Mouse (Mus musculus): ENCODE measurements around the gene Mrps2. TPM values are rescaled to one million over a fixed set of nuclear protein-coding genes. Genes with fewer than 3 reads are reported as not detected.

Gene Mrps2
- total and polyA plus RNA-seq, 2 experiments from 2014 or later, result 33.0 to 39.2 TPM

DNA sequence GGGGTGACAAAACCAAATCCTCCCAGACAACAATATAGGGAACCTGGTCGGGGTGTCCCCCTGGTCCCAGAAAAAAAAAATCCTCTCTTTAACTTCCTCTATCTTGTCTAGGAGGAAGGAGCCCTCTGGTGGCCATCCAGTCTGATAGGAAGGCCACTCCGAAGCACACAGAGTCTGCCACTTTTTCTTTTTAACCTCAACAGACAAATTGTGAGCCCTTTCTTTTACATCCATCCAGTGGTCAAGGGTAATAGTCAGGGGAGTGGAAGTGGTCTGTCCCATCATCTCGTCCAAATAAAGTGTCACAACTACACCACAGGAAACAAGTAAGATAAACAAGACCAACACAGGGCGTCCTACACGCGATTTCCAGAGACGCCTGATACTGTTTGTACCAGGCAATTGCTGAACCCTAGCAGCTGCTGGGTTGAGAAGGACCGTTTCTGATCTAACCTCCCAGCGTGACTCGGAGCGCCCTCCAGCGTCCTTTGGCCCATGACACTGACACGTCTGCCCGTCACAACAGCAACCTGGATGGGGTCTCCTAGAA is 27.4 kb downstream of the Mrps2 start:
- Histone ChIP-seq H3K9me3 (ENCODE audit: low read length) (no peaks in the 10 kb centered on the region), H3K27me3 (ENCODE audit: insufficient read depth, low read length) (no peaks in the 10 kb centered on the region), H3K9ac (replicated peaks; ENCODE audit: low read length) (no peak overlapping the region), H3K4me3 (ENCODE audit: low read length) (no peak overlapping the region), H3K4me2 (ENCODE audit: low read depth, low read length) (no peak overlapping the region), H3K27ac (no peak overlapping the region), H3K36me3 (ENCODE audit: insufficient read depth, low read length) (no peaks in the 10 kb centered on the region), H3K4me1 (ENCODE audit: insufficient read depth, low read length) (no peaks in the 10 kb centered on the region)
- DNase-seq (ENCODE audit: low spot score) (peak; percentile 20), ATAC-seq (no peak)
- WGBS, result 84% methylated on average over 14 of the region's 14 CpGs
- peak; percentile 56 for TF ChIP-seq CTCF (IDR thresholded peaks at IDR 0.05; ENCODE audit: low read depth)

DNA sequence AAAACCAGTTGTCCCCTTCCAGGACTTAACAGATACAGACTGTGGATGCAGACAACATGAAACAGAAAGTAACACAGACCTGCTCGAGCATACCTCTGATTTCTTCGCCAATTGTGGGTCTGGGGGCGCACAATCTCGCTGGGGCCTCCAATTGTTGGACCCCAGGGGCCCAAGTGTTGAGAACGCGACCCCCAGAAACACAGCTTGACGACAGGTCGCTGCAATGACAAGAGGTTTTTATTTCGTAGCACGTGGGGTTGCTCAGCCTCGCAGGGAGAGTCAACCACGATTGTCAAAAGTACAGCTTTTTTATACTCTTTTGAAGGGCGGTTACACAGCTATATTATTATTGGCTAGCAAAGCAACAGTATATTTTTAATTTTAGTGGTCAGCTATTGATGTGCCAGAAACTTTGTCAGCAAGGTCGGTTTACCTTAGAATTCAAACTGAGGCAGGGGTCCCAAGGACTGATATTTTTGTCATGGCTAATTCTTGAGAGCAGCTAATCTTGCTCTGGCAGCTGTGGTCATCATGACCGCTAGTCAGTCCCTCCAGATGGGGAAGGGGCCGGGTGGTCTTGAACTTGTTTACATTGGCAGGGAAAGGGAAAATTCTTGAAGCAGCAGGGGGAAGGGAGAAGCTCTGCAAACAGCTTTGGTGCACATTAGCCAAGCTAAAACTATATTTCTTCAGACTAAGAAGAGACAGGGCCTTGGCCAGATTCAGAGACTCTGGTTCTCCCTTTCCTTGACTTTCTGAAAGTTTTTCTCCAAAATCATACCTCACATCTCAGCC is 28.1 kb downstream of the Mrps2 start:
- Histone ChIP-seq H3K36me3 (ENCODE audit: insufficient read depth, low read length) (no peaks in the 10 kb centered on the region), H3K9ac (replicated peaks; ENCODE audit: low read length) (no peak overlapping the region), H3K27me3 (ENCODE audit: insufficient read depth, low read length) (no peaks in the 10 kb centered on the region), H3K4me3 (ENCODE audit: low read length) (no peak overlapping the region), H3K9me3 (ENCODE audit: low read length) (no peaks in the 10 kb centered on the region), H3K27ac (no peak overlapping the region), H3K4me1 (ENCODE audit: insufficient read depth, low read length) (no peaks in the 10 kb centered on the region), H3K4me2 (ENCODE audit: low read depth, low read length) (no peak overlapping the region)
- TF ChIP-seq CTCF (IDR thresholded peaks at IDR 0.05; ENCODE audit: low read depth), result no peak
- ATAC-seq (no peak), DNase-seq (ENCODE audit: low spot score) (no peak)
- 78% methylated on average over 16 of the region's 16 CpGs for WGBS

DNA sequence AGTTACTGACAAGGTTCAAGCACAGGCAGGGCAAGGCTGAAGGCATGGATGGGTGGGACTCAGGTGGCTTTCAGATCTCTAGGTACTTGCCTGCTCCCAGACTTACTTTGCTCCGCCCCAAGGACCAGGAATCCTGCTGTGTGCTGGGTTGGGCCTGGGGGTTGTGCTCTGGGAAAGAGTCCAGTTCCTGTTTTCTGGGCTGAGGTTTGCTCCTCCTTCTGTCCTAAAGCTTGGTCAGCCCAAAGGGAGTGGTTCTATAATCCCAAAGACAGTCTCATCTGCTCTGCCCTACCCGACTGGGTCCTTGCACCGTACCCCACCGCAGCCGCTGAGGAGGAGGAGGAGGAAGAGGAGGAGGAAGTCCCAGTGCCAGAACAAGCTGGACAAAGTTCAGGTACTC is 28.8 kb downstream of the Mrps2 start, which contains the start of gene Gbgt1:
Gene Gbgt1 (plus strand): TSS at position 221 of the 400 bp plus-strand sequence.
- no peak for TF ChIP-seq CTCF (IDR thresholded peaks at IDR 0.05; ENCODE audit: low read depth)
- no peaks in the 10 kb centered on the region for H3K36me3 ChIP-seq (ENCODE audit: insufficient read depth, low read length)
- DNase-seq (ENCODE audit: low spot score) (no peak), ATAC-seq (no peak)
- H3K9ac ChIP-seq (replicated peaks; ENCODE audit: low read length), result no peak within 1 kb of the TSS
- 0 out of 2 replicates have a peak within 1 kb of the TSS, but pooled peaks have one; percentile 7 for H3K4me2 ChIP-seq (ENCODE audit: low read depth, low read length)
- no peak within 1 kb of the TSS for H3K27ac ChIP-seq
- H3K4me1 ChIP-seq (ENCODE audit: insufficient read depth, low read length), result no peaks in the 10 kb centered on the region
- 75% methylated on average over 5 of the region's 5 CpGs for WGBS
- H3K27me3 ChIP-seq (ENCODE audit: insufficient read depth, low read length), result no peaks in the 10 kb centered on the region
- no peaks in the 10 kb centered on the region for H3K9me3 ChIP-seq (ENCODE audit: low read length)
- H3K4me3 ChIP-seq (ENCODE audit: low read length), result no peak within 1 kb of the TSS

DNA sequence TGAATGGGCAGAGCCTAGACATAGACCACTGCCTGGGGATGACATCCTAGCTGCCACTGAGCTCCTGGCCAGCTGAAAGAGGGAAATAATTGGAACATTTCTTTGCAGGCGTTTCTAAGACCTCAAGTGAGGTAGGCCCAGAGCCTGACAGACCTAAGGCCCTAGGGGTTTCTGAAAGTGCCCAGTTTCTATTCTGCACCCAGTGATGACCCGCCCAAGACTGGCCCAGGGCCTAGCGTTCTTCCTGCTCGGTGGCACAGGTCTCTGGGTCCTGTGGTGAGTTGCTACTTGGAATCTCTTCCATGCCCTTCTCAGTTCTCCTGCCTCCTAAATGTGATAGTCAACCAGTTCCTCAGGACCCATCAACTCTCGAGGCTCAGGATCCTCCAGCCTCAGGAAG is 29.7 kb downstream of the Mrps2 start:
- Histone ChIP-seq H3K9me3 (ENCODE audit: low read length) (no peaks in the 10 kb centered on the region), H3K4me1 (ENCODE audit: insufficient read depth, low read length) (no peaks in the 10 kb centered on the region), H3K9ac (replicated peaks; ENCODE audit: low read length) (no peak overlapping the region), H3K4me3 (ENCODE audit: low read length) (no peak overlapping the region), H3K27me3 (ENCODE audit: insufficient read depth, low read length) (no peaks in the 10 kb centered on the region), H3K27ac (no peak overlapping the region), H3K4me2 (ENCODE audit: low read depth, low read length) (no peak overlapping the region), H3K36me3 (ENCODE audit: insufficient read depth, low read length) (no peaks in the 10 kb centered on the region)
- no peak for DNase-seq (ENCODE audit: low spot score)
- WGBS, result 83% methylated on average over 5 of the region's 5 CpGs
- no peak for TF ChIP-seq CTCF (IDR thresholded peaks at IDR 0.05; ENCODE audit: low read depth)
- no peak for ATAC-seq

DNA sequence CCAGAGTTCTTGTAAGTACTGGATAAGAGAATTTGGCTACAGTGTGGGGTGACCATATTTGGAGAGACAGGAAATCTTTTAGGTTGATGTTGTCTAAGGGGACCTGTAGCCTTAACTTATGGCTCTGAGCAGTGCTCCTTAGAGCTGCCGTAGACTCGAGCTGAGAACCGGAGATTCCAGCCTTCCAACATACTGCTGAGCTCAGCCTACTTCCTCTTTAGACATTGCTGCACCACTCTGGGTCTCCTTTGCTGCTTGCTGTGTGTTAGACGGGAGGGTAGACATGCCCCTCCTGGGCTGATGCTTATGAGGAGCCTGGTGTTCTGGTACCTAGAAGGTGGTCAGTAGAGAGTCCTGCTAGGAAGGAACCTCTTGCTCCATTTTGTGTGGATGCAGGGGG is 30.6 kb downstream of the Mrps2 start:
- no peak overlapping the region for H3K27ac ChIP-seq
- no peak overlapping the region for H3K9ac ChIP-seq (replicated peaks; ENCODE audit: low read length)
- TF ChIP-seq CTCF (IDR thresholded peaks at IDR 0.05; ENCODE audit: low read depth), result no peak
- H3K4me2 ChIP-seq (ENCODE audit: low read depth, low read length), result no peak overlapping the region
- no peaks in the 10 kb centered on the region for H3K36me3 ChIP-seq (ENCODE audit: insufficient read depth, low read length)
- no peaks in the 10 kb centered on the region for H3K4me1 ChIP-seq (ENCODE audit: insufficient read depth, low read length)
- no peaks in the 10 kb centered on the region for H3K9me3 ChIP-seq (ENCODE audit: low read length)
- no peak overlapping the region for H3K4me3 ChIP-seq (ENCODE audit: low read length)
- no peak for DNase-seq (ENCODE audit: low spot score)
- ATAC-seq, result no peak
- WGBS, result 83% methylated on average over 4 of the region's 4 CpGs
- no peaks in the 10 kb centered on the region for H3K27me3 ChIP-seq (ENCODE audit: insufficient read depth, low read length)

DNA sequence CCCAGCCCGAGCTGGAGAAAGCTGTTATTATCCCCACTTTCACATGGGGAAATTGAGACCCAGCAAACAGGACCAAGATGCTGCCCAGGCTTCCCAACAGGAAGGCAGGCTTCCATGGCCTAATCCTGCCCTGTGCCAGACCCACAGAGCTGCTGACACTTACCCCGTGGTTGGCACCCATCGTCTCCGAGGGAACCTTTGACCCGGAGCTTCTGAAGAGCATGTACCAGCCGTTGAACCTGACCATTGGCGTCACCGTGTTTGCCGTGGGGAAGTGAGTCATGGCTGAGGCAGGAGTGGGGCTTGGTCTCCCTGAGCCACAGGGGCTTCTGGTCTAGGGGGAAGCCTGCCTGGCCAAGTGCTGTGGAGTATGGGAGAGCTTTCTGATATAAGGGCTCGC is 35.1 kb downstream of the Mrps2 start:
- no peak overlapping the region for H3K4me2 ChIP-seq (ENCODE audit: low read depth, low read length)
- ATAC-seq, result no peak
- no peak for DNase-seq (ENCODE audit: low spot score)
- H3K27ac ChIP-seq, result no peak overlapping the region
- H3K36me3 ChIP-seq (ENCODE audit: insufficient read depth, low read length), result no peaks in the 10 kb centered on the region
- no peak overlapping the region for H3K4me3 ChIP-seq (ENCODE audit: low read length)
- 81% methylated on average over 10 of the region's 10 CpGs for WGBS
- no peaks in the 10 kb centered on the region for H3K4me1 ChIP-seq (ENCODE audit: insufficient read depth, low read length)
- no peaks in the 10 kb centered on the region for H3K9me3 ChIP-seq (ENCODE audit: low read length)
- H3K27me3 ChIP-seq (ENCODE audit: insufficient read depth, low read length), result no peaks in the 10 kb centered on the region
- no peak for TF ChIP-seq CTCF (IDR thresholded peaks at IDR 0.05; ENCODE audit: low read depth)
- H3K9ac ChIP-seq (replicated peaks; ENCODE audit: low read length), result no peak overlapping the region

DNA sequence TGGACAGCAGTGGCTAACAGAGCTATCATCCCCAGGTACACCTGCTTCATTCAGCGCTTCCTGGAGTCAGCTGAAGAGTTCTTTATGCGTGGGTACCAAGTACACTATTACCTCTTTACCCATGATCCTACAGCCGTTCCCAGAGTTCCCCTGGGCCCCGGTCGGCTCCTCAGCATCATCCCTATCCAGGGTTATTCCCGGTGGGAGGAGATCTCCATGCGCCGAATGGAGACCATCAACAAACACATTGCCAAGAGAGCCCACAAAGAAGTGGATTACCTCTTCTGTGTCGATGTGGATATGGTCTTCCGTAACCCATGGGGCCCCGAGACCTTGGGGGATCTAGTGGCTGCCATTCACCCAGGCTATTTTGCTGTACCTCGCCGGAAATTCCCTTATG is 36.8 kb downstream of the Mrps2 start:
- WGBS, result 88% methylated on average over 13 of the region's 13 CpGs
- no peak for TF ChIP-seq CTCF (IDR thresholded peaks at IDR 0.05; ENCODE audit: low read depth)
- Histone ChIP-seq H3K27me3 (ENCODE audit: insufficient read depth, low read length) (no peaks in the 10 kb centered on the region), H3K4me2 (ENCODE audit: low read depth, low read length) (no peak overlapping the region), H3K27ac (no peak overlapping the region), H3K4me3 (ENCODE audit: low read length) (no peak overlapping the region), H3K4me1 (ENCODE audit: insufficient read depth, low read length) (no peaks in the 10 kb centered on the region), H3K9me3 (ENCODE audit: low read length) (no peaks in the 10 kb centered on the region), H3K36me3 (ENCODE audit: insufficient read depth, low read length) (no peaks in the 10 kb centered on the region), H3K9ac (replicated peaks; ENCODE audit: low read length) (no peak overlapping the region)
- ATAC-seq (no peak), DNase-seq (ENCODE audit: low spot score) (no peak)

Measured in hindbrain, postnatal 0 days (tissue).